9 mouse cellular contexts compared by ENCODE assay signal in the genomic region with DNA sequence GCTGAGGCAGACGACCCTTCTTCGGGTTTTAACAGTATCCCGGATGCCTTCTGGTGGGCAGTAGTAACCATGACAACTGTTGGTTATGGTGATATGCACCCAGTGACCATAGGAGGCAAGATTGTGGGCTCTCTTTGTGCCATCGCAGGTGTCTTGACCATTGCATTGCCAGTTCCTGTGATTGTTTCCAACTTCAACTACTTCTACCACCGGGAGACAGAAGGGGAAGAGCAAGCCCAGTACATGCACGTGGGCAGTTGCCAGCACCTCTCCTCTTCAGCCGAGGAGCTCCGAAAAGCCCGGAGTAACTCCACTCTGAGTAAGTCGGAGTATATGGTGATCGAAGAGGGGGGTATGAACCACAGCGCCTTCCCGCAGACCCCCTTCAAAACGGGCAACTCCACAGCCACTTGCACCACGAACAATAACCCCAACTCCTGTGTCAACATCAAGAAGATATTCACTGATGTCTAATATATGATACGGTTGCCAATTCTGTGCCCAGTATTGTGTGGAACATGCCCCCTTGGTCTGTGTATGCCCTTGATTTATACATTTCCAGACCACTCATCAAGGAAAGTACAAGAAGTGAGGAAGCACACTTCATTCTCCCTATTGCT. TPM values are rescaled to one million over a fixed set of nuclear protein-coding genes. Genes with fewer than 3 reads are reported as not detected.
DNase-seq lines count a peak whose midpoint lies in the region; ATAC-seq lines count a peak whose summit lies in the region.
"Had no signal": no experiment of that assay in that cellular context is flagged by ENCODE, and none has a peak within 500 bp of the region (broad histone marks: within the 10 kb centered on the region; RNA-seq: fewer than 3 reads in every experiment).

No protein-coding gene starts in this region.

- H3K4me2 ChIP-seq in lung, embryonic 16.5 days (ENCODE audit: low read depth, low read length): peak overlapping the region; percentile 99
- H3K4me2 ChIP-seq in intestine, embryonic 15.5 days (replicated peaks): peak overlapping the region; percentile 99
- H3K4me2 ChIP-seq in midbrain, embryonic 13.5 days (replicated peaks): peak overlapping the region; percentile 83

- H3K27me3 ChIP-seq in lung, embryonic 16.5 days (ENCODE audit: control insufficient read depth, insufficient read depth, low read depth, low read length): peaks cover 7% of the 10 kb centered on the region
- H3K27me3 ChIP-seq in intestine, embryonic 15.5 days (replicated peaks): peaks cover 7% of the 10 kb centered on the region; the same call in 1 of the 2 replicates
- H3K27me3 ChIP-seq in midbrain, embryonic 13.5 days: no peaks in the 10 kb centered on the region

- peak; percentile 49 for DNase-seq in CD4-positive, CD25-positive, alpha-beta regulatory T cell, adult 2 months (ENCODE audit: low read depth, low spot score)
- no peak for DNase-seq in lung, postnatal 14 days
- peak; percentile 50 for DNase-seq in thymus, postnatal 4 days
- no peak for DNase-seq in kidney, adult 18-20 months

- no peaks in the 10 kb centered on the region for H3K9me3 ChIP-seq in lung, embryonic 16.5 days (ENCODE audit: control insufficient read depth, low read length)
- H3K9me3 ChIP-seq in intestine, embryonic 15.5 days: no peaks in the 10 kb centered on the region
- no peaks in the 10 kb centered on the region for H3K9me3 ChIP-seq in midbrain, embryonic 13.5 days

- no peak for ATAC-seq in CD4-positive, CD25-positive, alpha-beta regulatory T cell, adult 4 months
- no peak for ATAC-seq in lung, embryonic 16.5 days (ENCODE audit: low read depth)
- ATAC-seq in intestine, embryonic 15.5 days: no peak
- no peak for ATAC-seq in midbrain, embryonic 13.5 days

- H3K36me3 ChIP-seq in lung, embryonic 16.5 days (ENCODE audit: control insufficient read depth, insufficient read depth, low read length): no peaks in the 10 kb centered on the region
- no peaks in the 10 kb centered on the region for H3K36me3 ChIP-seq in intestine, embryonic 15.5 days
- no peaks in the 10 kb centered on the region for H3K36me3 ChIP-seq in midbrain, embryonic 13.5 days

- peaks cover 12% of the 10 kb centered on the region for H3K4me1 ChIP-seq in lung, embryonic 16.5 days (replicated peaks; ENCODE audit: control insufficient read depth, insufficient read depth, low read length)
- no peaks in the 10 kb centered on the region for H3K4me1 ChIP-seq in intestine, embryonic 15.5 days (replicated peaks)
- H3K4me1 ChIP-seq in midbrain, embryonic 13.5 days (replicated peaks): peaks cover 71% of the 10 kb centered on the region

- no peak overlapping the region for H3K27ac ChIP-seq in lung, embryonic 16.5 days (ENCODE audit: low read length)
- no peak overlapping the region for H3K27ac ChIP-seq in intestine, embryonic 15.5 days
- H3K27ac ChIP-seq in midbrain, embryonic 13.5 days: peak overlapping the region; percentile 86; the same call in 1 of the 2 replicates

- 73% methylated on average over 16 of the region's 16 CpGs for WGBS in lung, embryonic 16.5 days
- 79% methylated on average over 16 of the region's 16 CpGs for WGBS in intestine, embryonic 15.5 days
- WGBS in midbrain, embryonic 13.5 days: 72% methylated on average over 16 of the region's 16 CpGs

- peak overlapping the region; percentile 70 for H3K4me3 ChIP-seq in lung, embryonic 16.5 days (ENCODE audit: low read length)
- H3K4me3 ChIP-seq in intestine, embryonic 15.5 days (replicated peaks): peak overlapping the region; percentile 60; the same call in 1 of the 2 replicates
- peak overlapping the region; percentile 76 for H3K4me3 ChIP-seq in midbrain, embryonic 13.5 days (replicated peaks)
- H3K4me3 ChIP-seq: erythroblast, embryonic 14.5 days had no signal

- H3K9ac ChIP-seq in lung, embryonic 16.5 days (ENCODE audit: low read length): no peak overlapping the region
- no peak overlapping the region for H3K9ac ChIP-seq in intestine, embryonic 15.5 days
- peak overlapping the region; percentile 88 for H3K9ac ChIP-seq in midbrain, embryonic 13.5 days (replicated peaks)

RNA-seq across cellular contexts. Expression of a gene that starts 1.7 kb away (rescaled TPM):
- 10 to 100 TPM in 1 of 2 experiments, 1 to 10 TPM in 1; 9.8 to 15.2 TPM for polyA plus RNA-seq in CD4-positive, CD25-positive, alpha-beta regulatory T cell, adult 4 months (2017; shearing (Covaris generic))
- polyA plus RNA-seq in lung, embryonic 16.5 days (2015; fragmentation: Nextera tagmentation; extraction: Ambion mirVana): 1.7 and 1.9 TPM in 2 replicates
- 0.96 and 1.2 TPM in 2 replicates for polyA plus RNA-seq in intestine, embryonic 15.5 days (2015; fragmentation: Nextera tagmentation; extraction: Ambion mirVana)
- 10.1 and 12.5 TPM in 2 replicates for polyA plus RNA-seq in midbrain, embryonic 13.5 days (2015; fragmentation: Nextera tagmentation; extraction: Ambion mirVana)
- polyA plus RNA-seq: erythroblast, embryonic 14.5 days had no signal

Comparison
In these comparisons a context has a peak if more than half of its experiments do, and no peak if none do; other contexts are left out.
1. DNase-seq: peak in CD4-positive, CD25-positive, alpha-beta regulatory T cell, adult 2 months (single experiment) and thymus, postnatal 4 days (single experiment); none in lung, postnatal 14 days (single experiment) and kidney, adult 18-20 months (single experiment).
2. Peak in every context shown above with its lines, with median percentiles within 50 percentile points of each other: H3K4me2 ChIP-seq and H3K4me3 ChIP-seq.